Mouse (Mus musculus) midbrain, embryonic 14.5 days (tissue): ENCODE data around the gene Sphk1. TPM values are rescaled to one million over a fixed set of nuclear protein-coding genes. Genes with fewer than 3 reads are reported as not detected.

Experiments
- polyA plus RNA-seq: library from polyadenylated mRNA; unstranded; fragments of >200 nt; fragmentation: Nextera tagmentation; extraction: Ambion mirVana; gene quantifications from 2 replicates; pipeline ENCODE4 v1.2.1, GENCODE M21; 2014

Sphk1 gene
- polyA plus RNA-seq, 1 experiment from 2014 or later: 5.4 TPM

Other genes with a start within 250 kb of the Sphk1 start
- gene Galr2, start 250.0 kb upstream of the Sphk1 start, polyA plus RNA-seq: 0.30 and 0.55 TPM in 2 replicates
- gene Exoc7, start 223.7 kb upstream of the Sphk1 start, polyA plus RNA-seq: 122 and 125 TPM in 2 replicates
- 9.2 TPM in 2 replicates for gene Foxj1, start 195.5 kb upstream of the Sphk1 start, polyA plus RNA-seq
- gene Rnf157, start 117.9 kb upstream of the Sphk1 start, polyA plus RNA-seq: 45.5 and 50.2 TPM in 2 replicates
- 77.5 and 87.8 TPM in 2 replicates for gene Ubald2, start 96.8 kb upstream of the Sphk1 start, polyA plus RNA-seq
- 0.09 TPM in 1 of 2 replicates, not detected in the other for gene Qrich2, start 64.7 kb upstream of the Sphk1 start, polyA plus RNA-seq
- 171 and 174 TPM in 2 replicates for gene Prpsap1, start 36.7 kb upstream of the Sphk1 start, polyA plus RNA-seq
- gene Ube2o, start 50.5 kb downstream of the Sphk1 start, polyA plus RNA-seq: 26.1 and 26.9 TPM in 2 replicates
- gene Aanat, start 55.5 kb downstream of the Sphk1 start, polyA plus RNA-seq: 0.49 and 0.70 TPM in 2 replicates
- 0.61 and 0.63 TPM in 2 replicates for gene Rhbdf2, start 96.1 kb downstream of the Sphk1 start, polyA plus RNA-seq
- gene Prcd, start 122.6 kb downstream of the Sphk1 start, polyA plus RNA-seq: 1.6 and 3.3 TPM in 2 replicates
- 19.1 and 24.0 TPM in 2 replicates for gene Cygb, start 123.4 kb downstream of the Sphk1 start, polyA plus RNA-seq
- gene St6galnac1, start 244.6 kb downstream of the Sphk1 start, polyA plus RNA-seq: not detected in 2 replicates